Mouse (Mus musculus) right cerebral cortex, postnatal 14 days (tissue): ENCODE data around the gene Spdye4a.
"Not testable (repeated sequence)": the region's sequence is repeated elsewhere in the genome, so short reads cannot be mapped to it uniquely, and the experiment has no call there.

Source experiments
- DNase-seq: peaks from one replicate; pipeline ENCODE4 v3.0.0; 2022

Spdye4a gene

GRCm38 (mm10) chr5:143222287-143222686 lies 4.4 kb downstream of the Spdye4a start:
- no peak for DNase-seq

GRCm38 (mm10) chr5:143220996-143221395 lies 5.7 kb downstream of the Spdye4a start:
- no peak for DNase-seq

- no peak for DNase-seq
Measured at GRCm38 (mm10) chr5:143213832-143214231, 12.9 kb downstream of the Spdye4a start.

GRCm38 (mm10) chr5:143205015-143205414 lies 21.7 kb downstream of the Spdye4a start:
- DNase-seq: no peak

- no peak for DNase-seq
Measured at GRCm38 (mm10) chr5:143196506-143196905, 30.2 kb downstream of the Spdye4a start.

- no peak for DNase-seq
Measured at GRCm38 (mm10) chr5:143195166-143195565, 31.5 kb downstream of the Spdye4a start.

GRCm38 (mm10) chr5:143194747-143195146 lies 31.9 kb downstream of the Spdye4a start:
- not testable (repeated sequence) for DNase-seq

- no peak for DNase-seq
Measured at GRCm38 (mm10) chr5:143192806-143193205, 33.9 kb downstream of the Spdye4a start.

GRCm38 (mm10) chr5:143188014-143188413 lies 38.7 kb downstream of the Spdye4a start:
- DNase-seq: not testable (repeated sequence)

- DNase-seq: peak; percentile 90
Measured at GRCm38 (mm10) chr5:143180255-143181076, 46.2 kb downstream of the Spdye4a start, which contains the start of the genes Rbak and Spdye4b. Gene Rbak, minus strand, starts transcription at chr5:143180775. Gene Spdye4b, plus strand, starts transcription at chr5:143181017.

GRCm38 (mm10) chr5:143179179-143179578 lies 47.5 kb downstream of the Spdye4a start:
- no peak for DNase-seq

GRCm38 (mm10) chr5:143177541-143178200 lies 49.0 kb downstream of the Spdye4a start:
- no peak for DNase-seq

- no peak for DNase-seq
Measured at GRCm38 (mm10) chr5:143175970-143176369, 50.7 kb downstream of the Spdye4a start.
